Mouse (Mus musculus): ENCODE data around the gene Pias3. TPM values are rescaled to one million over a fixed set of nuclear protein-coding genes. Genes with fewer than 3 reads are reported as not detected.
"Not testable (repeated sequence)": the region's sequence is repeated elsewhere in the genome, so short reads cannot be mapped to it uniquely, and the experiment has no call there.

Gene Pias3
- polyA plus RNA-seq, 1 experiment from 2014 or later, result 6.1 TPM

DNA sequence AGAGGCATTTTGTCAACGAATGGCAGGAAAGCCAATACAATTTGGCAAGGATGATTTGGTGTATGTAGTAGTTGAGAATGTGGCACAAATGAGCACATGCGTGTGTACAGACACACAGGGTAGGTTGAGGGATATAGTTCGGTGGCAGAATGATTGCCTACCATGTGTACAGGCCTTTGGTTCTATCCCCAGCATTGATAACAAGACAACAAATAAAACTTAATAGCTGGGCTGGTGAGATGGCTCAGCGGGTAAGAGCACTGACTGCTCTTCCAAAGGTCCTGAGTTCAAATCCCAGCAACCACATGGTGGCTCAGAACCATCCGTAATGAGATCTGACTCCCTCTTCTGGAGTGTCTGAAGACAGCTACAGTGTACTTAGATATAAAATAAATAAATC lies 10.1 kb upstream of the Pias3 start:
- not testable (repeated sequence) for H3K4me1 ChIP-seq (replicated peaks); H3K36me3 ChIP-seq (replicated peaks); H3K4me2 ChIP-seq; H3K9ac ChIP-seq; H3K27ac ChIP-seq (replicated peaks); ATAC-seq (ENCODE audit: insufficient read depth); H3K4me3 ChIP-seq (replicated peaks); H3K9me3 ChIP-seq (replicated peaks)
- H3K27me3 ChIP-seq, result peaks cover 65% of the 10 kb centered on the region
- WGBS (ENCODE audit: insufficient replicate concordance), result 79% methylated on average over 5 of the region's 5 CpGs

DNA sequence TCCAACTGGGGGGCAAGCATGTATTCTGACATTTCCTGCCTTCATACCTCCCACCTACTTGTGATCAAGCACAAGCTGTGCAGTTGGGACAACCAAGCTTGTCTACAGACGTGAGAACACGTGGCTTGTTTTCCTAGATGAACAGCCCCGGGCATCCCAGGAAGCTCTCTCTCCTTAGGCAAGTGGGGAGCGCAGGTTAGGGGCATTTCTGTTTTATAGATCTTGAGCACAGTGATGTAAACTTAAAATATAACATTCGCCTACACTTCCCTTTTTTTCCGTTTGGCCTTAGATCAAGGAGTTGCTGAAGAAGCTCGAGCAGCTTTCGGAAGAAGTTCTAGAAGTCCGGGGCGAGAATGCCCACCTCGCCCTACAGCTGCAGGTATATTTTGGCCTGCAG lies 7.3 kb upstream of the Pias3 start:
- 52% methylated on average over 11 of the region's 11 CpGs for WGBS (ENCODE audit: insufficient replicate concordance)

DNA sequence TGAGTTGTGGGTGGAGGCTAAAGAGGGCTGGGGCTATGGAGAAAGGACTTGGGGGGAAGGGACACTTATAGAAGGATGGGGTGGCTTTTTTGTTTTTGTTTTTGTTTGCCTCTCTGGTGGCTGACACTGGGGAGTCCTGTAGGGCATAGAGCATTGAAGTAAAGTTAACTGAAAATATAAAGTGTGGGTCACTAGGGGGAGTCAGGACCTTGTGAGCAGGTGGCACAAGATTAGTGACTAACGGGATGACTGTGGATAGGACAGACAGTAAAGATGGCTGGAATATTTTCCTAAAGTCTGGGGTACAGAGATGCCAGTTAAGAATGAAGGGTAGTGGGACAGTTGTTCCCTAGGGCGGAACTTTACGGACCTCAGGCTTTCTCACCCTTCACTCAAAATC lies 5.9 kb upstream of the Pias3 start:
- H3K27me3 ChIP-seq, result peaks cover 51% of the 10 kb centered on the region
- 34% methylated on average over 3 of the region's 3 CpGs for WGBS (ENCODE audit: insufficient replicate concordance)
- no peaks in the 10 kb centered on the region for H3K4me1 ChIP-seq (replicated peaks)
- ATAC-seq (ENCODE audit: insufficient read depth), result no peak
- no peak overlapping the region for H3K4me2 ChIP-seq
- H3K27ac ChIP-seq (replicated peaks), result no peak overlapping the region
- no peak overlapping the region for H3K4me3 ChIP-seq (replicated peaks)
- H3K36me3 ChIP-seq (replicated peaks), result no peaks in the 10 kb centered on the region
- no peak overlapping the region for H3K9ac ChIP-seq
- no peaks in the 10 kb centered on the region for H3K9me3 ChIP-seq (replicated peaks)

More for the DNA sequence above, 7.3 kb upstream of the Pias3 start:
- Histone ChIP-seq H3K4me3 (replicated peaks) (no peak overlapping the region), H3K27me3 (peaks cover 60% of the 10 kb centered on the region), H3K36me3 (replicated peaks) (no peaks in the 10 kb centered on the region), H3K9me3 (replicated peaks) (no peaks in the 10 kb centered on the region), H3K4me2 (no peak overlapping the region), H3K9ac (no peak overlapping the region), H3K27ac (replicated peaks) (no peak overlapping the region), H3K4me1 (replicated peaks) (no peaks in the 10 kb centered on the region)
- ATAC-seq (ENCODE audit: insufficient read depth), result no peak

DNA sequence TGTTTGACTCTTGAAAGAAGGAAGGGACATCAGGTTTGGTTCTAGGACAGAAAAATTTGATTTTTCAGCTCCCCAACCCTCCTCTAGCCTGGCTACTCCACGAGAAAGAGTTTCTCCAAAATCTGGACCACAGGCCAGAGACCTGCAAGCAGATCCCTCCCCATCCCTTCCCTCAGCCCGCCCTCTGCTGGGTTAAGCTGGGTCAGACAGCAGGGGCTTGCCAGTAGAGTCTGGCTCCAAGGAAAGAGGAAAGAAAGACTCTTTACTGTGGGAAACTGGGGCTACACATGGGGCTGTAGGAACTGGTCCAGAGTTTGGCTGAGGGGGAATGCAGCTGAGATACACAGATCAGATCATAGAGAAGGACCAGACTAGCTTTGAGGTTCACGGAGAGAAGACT lies 3.7 kb upstream of the Pias3 start:
- Histone ChIP-seq H3K4me1 (replicated peaks) (peaks cover 18% of the 10 kb centered on the region), H3K4me2 (no peak overlapping the region), H3K9me3 (replicated peaks) (no peaks in the 10 kb centered on the region), H3K9ac (no peak overlapping the region), H3K27ac (replicated peaks) (no peak overlapping the region), H3K27me3 (peaks cover 43% of the 10 kb centered on the region), H3K36me3 (replicated peaks) (no peaks in the 10 kb centered on the region), H3K4me3 (replicated peaks) (no peak overlapping the region)
- 26% methylated on average over 3 of the region's 3 CpGs for WGBS (ENCODE audit: insufficient replicate concordance)
- ATAC-seq (ENCODE audit: insufficient read depth), result no peak

DNA sequence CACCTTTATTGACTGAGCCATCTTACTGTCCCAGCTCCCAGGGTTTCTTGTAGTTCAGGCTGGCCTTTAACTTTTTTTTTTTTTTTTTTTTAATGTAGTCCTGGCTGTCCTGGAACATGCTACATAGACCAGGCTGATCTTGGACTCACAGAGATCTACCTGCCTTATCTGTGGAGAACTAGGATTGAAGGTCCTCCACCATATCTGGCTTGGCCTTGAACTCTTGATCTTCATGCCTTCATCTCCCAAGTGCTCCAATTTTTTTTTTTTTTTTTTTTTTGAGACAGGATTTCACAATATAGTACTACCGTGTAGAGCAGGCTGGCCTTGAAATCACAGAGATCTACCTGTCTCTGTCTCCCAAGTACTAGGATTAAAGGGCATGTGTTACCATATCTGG lies 2.6 kb upstream of the Pias3 start:
- 48% methylated on average over 1 of the region's 1 CpGs for WGBS (ENCODE audit: insufficient replicate concordance)
- H3K4me1 ChIP-seq (replicated peaks), result peaks cover 25% of the 10 kb centered on the region
- H3K4me2 ChIP-seq, result no peak overlapping the region
- H3K9ac ChIP-seq, result no peak overlapping the region
- H3K27ac ChIP-seq (replicated peaks), result no peak overlapping the region
- H3K27me3 ChIP-seq, result peaks cover 41% of the 10 kb centered on the region
- no peaks in the 10 kb centered on the region for H3K36me3 ChIP-seq (replicated peaks)
- H3K4me3 ChIP-seq (replicated peaks), result no peak overlapping the region
- no peaks in the 10 kb centered on the region for H3K9me3 ChIP-seq (replicated peaks)
- no peak for ATAC-seq (ENCODE audit: insufficient read depth)

DNA sequence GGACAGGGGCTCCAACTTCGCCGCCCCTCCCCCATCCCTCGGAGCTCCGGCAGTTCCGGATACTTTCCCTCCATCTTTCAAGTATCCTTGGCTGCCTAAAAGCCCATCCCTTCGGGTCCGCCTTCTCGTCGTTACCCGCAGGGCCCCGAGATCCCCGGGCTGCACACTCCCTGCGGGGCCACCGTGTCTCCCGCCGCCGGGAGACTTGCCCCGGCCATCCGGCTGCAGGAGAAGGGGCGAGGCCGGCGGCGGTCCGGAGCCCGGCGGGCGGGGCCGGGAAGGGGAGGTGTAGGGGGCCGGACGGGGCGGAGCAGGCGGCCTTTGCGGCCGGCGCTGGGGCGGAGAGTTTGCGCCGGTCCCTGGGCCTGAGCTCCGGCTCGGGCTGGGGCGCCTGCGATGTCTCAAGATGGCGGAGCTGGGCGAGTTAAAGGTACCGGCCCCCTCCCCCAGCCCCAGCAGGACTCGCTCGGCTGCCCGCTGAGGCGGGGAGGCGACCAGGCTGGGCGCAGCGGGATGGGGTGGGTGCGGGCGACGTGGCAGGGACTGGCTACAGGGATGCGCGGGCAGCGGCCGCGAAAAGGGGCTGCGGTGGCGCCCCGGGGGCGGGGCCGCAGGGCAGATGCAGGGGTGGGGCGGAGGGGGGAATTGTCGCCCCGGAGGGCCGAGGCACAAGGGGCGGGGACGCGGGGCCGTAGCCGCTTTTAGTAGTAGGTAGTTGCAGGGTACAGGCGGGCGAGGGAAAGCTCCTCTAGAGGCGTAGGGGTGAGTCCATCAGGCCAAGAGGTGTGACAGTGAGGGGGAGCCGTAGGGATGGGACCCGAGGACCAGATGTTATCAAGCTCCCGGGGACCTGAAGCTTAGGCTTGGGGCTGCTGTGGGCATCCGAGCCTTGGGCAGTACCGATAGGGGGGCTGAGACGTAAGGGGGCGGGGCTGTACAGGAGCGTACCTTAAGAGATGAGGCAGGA lies 865 bp downstream of the Pias3 start:
- Histone ChIP-seq H3K9me3 (replicated peaks) (no peaks in the 10 kb centered on the region), H3K4me3 (replicated peaks) (peak overlapping the region; percentile 73), H3K27ac (replicated peaks) (peak overlapping the region; percentile 67), H3K36me3 (replicated peaks) (peaks cover 13% of the 10 kb centered on the region), H3K4me2 (peak overlapping the region; percentile 96), H3K27me3 (peaks cover 14% of the 10 kb centered on the region), H3K9ac (peak overlapping the region; percentile 71), H3K4me1 (replicated peaks) (peaks cover 25% of the 10 kb centered on the region)
- WGBS (ENCODE audit: insufficient replicate concordance), result under 1% methylated on average over 83 of the region's 85 CpGs
- peak; percentile 92 for ATAC-seq (ENCODE audit: insufficient read depth)

DNA sequence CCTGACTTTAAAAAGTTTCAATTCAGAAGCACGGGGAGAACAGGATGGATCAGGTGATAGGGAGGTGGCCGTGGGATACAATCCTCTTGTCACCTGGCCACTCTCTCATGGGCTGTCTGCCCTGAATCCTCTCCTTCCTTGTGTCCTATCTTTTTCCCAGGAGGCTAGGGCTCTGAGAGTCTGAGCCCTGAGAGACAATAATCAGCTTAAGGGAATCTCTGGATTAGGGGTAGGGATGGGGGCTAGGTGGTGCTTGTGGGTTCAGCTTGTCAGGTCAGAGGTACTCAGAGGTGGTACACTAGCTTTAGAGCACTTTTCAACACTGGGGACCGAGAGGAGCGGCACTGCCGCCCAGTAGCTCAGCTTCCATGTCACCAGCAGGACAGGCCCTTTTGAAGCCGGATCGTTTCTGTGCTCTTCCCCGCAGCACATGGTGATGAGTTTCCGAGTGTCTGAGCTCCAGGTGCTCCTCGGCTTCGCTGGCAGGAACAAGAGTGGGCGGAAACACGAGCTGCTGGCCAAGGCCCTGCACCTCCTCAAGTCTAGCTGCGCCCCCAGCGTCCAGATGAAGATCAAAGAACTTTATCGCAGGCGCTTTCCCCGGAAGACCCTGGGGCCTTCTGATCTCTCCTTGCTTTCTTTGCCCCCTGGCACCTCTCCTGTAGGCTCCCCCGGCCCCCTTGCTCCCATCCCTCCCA lies 3.0 kb downstream of the Pias3 start:
- Histone ChIP-seq H3K27me3 (peaks cover 5% of the 10 kb centered on the region; the same call in 1 of the 2 replicates), H3K4me1 (replicated peaks) (peaks cover 25% of the 10 kb centered on the region), H3K4me2 (no peak overlapping the region), H3K9ac (no peak overlapping the region), H3K4me3 (replicated peaks) (no peak overlapping the region), H3K9me3 (replicated peaks) (no peaks in the 10 kb centered on the region), H3K36me3 (replicated peaks) (peaks cover 26% of the 10 kb centered on the region), H3K27ac (replicated peaks) (no peak overlapping the region)
- no peak for ATAC-seq (ENCODE audit: insufficient read depth)
- 73% methylated on average over 19 of the region's 19 CpGs for WGBS (ENCODE audit: insufficient replicate concordance)

DNA sequence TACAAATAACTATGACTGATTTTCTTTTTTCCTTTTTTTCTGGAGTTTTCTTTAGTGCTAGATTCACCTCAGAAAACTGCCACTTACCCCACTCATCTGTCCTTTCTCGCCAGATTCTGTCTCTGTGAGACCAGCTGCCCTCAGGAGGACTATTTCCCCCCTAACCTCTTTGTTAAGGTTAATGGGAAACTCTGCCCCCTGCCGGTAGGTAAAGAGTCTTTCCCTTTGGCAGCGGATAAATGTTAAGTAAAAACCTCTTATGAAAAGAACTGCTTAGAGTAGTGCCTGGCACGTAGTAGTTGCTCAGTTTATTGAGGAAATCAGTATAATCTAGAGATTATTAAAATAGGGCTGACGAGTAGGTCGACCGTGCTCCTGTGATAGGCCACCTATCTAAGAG lies 4.2 kb downstream of the Pias3 start:
- H3K27me3 ChIP-seq, result no peaks in the 10 kb centered on the region
- H3K9ac ChIP-seq, result no peak overlapping the region
- no peak for ATAC-seq (ENCODE audit: insufficient read depth)
- no peak overlapping the region for H3K27ac ChIP-seq (replicated peaks)
- no peaks in the 10 kb centered on the region for H3K9me3 ChIP-seq (replicated peaks)
- peaks cover 25% of the 10 kb centered on the region for H3K4me1 ChIP-seq (replicated peaks)
- no peak overlapping the region for H3K4me3 ChIP-seq (replicated peaks)
- H3K4me2 ChIP-seq, result no peak overlapping the region
- H3K36me3 ChIP-seq (replicated peaks), result peaks cover 31% of the 10 kb centered on the region
- 42% methylated on average over 7 of the region's 7 CpGs for WGBS (ENCODE audit: insufficient replicate concordance)

DNA sequence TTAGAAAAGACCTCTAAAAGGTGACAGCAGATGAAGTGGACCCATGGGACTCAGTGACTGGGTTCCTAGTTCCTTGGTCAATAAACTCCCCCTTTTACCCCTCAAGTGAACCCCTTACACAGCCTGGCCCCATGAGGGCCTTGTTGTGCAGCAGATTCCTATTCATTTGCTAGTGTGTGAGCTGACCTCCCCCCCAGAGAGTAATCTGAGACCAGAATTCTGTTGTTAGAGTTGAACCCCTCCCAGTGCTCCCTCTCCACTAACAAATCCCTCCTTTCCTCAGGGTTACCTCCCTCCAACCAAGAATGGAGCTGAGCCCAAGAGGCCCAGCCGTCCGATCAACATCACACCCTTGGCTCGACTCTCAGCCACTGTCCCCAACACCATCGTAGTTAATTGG lies 4.8 kb downstream of the Pias3 start:
- H3K9ac ChIP-seq, result no peak overlapping the region
- H3K36me3 ChIP-seq (replicated peaks), result peaks cover 31% of the 10 kb centered on the region
- no peak for ATAC-seq (ENCODE audit: insufficient read depth)
- no peaks in the 10 kb centered on the region for H3K9me3 ChIP-seq (replicated peaks)
- no peak overlapping the region for H3K27ac ChIP-seq (replicated peaks)
- H3K27me3 ChIP-seq, result no peaks in the 10 kb centered on the region
- no peak overlapping the region for H3K4me2 ChIP-seq
- no peak overlapping the region for H3K4me3 ChIP-seq (replicated peaks)
- H3K4me1 ChIP-seq (replicated peaks), result peaks cover 19% of the 10 kb centered on the region
- WGBS (ENCODE audit: insufficient replicate concordance), result 80% methylated on average over 4 of the region's 4 CpGs

DNA sequence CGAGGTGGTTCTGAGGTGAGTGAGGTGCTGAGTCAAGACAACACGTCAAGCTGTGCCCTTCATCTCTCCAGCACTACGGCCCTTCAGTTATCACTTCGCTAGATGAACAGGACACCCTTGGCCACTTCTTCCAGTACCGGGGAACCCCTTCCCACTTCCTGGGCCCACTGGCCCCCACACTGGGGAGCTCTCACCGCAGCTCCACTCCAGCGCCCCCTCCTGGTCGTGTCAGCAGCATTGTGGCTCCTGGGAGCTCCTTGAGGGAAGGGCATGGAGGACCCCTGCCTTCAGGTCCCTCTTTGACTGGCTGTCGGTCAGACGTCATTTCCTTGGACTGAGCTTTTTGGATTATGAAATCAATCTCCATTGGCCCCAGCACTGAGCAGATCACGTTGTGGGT lies 8.6 kb downstream of the Pias3 start:
- Histone ChIP-seq H3K4me1 (replicated peaks) (peaks cover 8% of the 10 kb centered on the region), H3K9me3 (replicated peaks) (no peaks in the 10 kb centered on the region), H3K27me3 (peaks cover 19% of the 10 kb centered on the region), H3K27ac (replicated peaks) (no peak overlapping the region), H3K9ac (no peak overlapping the region), H3K4me3 (replicated peaks) (no peak overlapping the region), H3K36me3 (replicated peaks) (peaks cover 33% of the 10 kb centered on the region), H3K4me2 (no peak overlapping the region)
- ATAC-seq (ENCODE audit: insufficient read depth), result no peak
- WGBS (ENCODE audit: insufficient replicate concordance), result 49% methylated on average over 11 of the region's 11 CpGs

DNA sequence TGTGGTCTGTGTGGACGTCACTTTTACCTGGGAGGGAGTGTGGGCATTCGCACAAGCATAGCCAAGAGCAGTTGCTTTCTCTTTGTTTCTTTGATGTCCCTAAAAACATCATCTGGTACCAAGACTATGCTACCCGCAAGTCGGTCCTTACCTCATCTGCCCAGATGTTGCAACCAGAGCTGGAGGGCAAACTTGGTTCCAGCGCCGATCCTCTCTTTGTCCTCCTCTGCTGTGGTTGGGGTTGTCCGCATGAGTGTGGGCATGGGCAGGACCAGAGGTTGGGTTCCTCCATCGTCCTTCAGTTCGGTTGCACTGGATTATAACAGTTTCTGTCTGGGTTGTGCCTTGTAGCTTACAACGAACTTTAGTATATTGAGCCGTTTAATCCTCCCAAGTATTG lies 10.0 kb downstream of the Pias3 start:
- H3K4me3 ChIP-seq (replicated peaks), result no peak overlapping the region
- peaks cover 19% of the 10 kb centered on the region for H3K27me3 ChIP-seq
- H3K4me2 ChIP-seq, result no peak overlapping the region
- H3K36me3 ChIP-seq (replicated peaks), result peaks cover 43% of the 10 kb centered on the region
- H3K27ac ChIP-seq (replicated peaks), result no peak overlapping the region
- no peak overlapping the region for H3K9ac ChIP-seq
- ATAC-seq (ENCODE audit: insufficient read depth), result no peak
- H3K9me3 ChIP-seq (replicated peaks), result no peaks in the 10 kb centered on the region
- peaks cover 8% of the 10 kb centered on the region for H3K4me1 ChIP-seq (replicated peaks)
- WGBS (ENCODE audit: insufficient replicate concordance), result 73% methylated on average over 11 of the region's 11 CpGs

Data from liver, embryonic 15.5 days (tissue).